Mouse (Mus musculus) hindbrain, embryonic 13.5 days (tissue): Measurements from ENCODE around the gene Ralgapb. TPM values are rescaled to one million over a fixed set of nuclear protein-coding genes. Genes with fewer than 3 reads are reported as not detected.

ENCODE experiments used
- ATAC-seq: fragments of 200-750 bp; cut with Nextera tagmentation; 2 replicates; pipeline ENCODE4 v1.8.0; 2017; ENCODE audit warnings: moderate TSS enrichment; ENCODE audit not compliant: low FRiP score
- H3K27ac ChIP-seq: fragments of 300-500 bp; sonication (generic); 2 replicates; pipeline ENCODE4 v1.5.1; 2015; ENCODE audit warnings: inconsistent platforms, mild to moderate bottlenecking, moderate library complexity
- H3K27me3 ChIP-seq: fragments of 300-500 bp; sonication (generic); 2 replicates; pipeline ENCODE4 v1.6.1; 2015; ENCODE audit warnings: mild to moderate bottlenecking, inconsistent platforms
- H3K36me3 ChIP-seq: fragments of 300-500 bp; sonication (generic); 2 replicates; pipeline ENCODE4 v1.6.1; 2015; ENCODE audit warnings: mild to moderate bottlenecking, inconsistent platforms
- H3K4me1 ChIP-seq: fragments of 300-500 bp; sonication (generic); replicated peaks from 2 replicates; pipeline ENCODE4 v1.6.1; 2015; ENCODE audit warnings: inconsistent platforms
- H3K4me2 ChIP-seq: fragments of 300-500 bp; sonication (generic); 2 replicates; pipeline ENCODE4 v1.6.1; 2015; ENCODE audit warnings: inconsistent platforms, mild to moderate bottlenecking, moderate library complexity
- H3K4me3 ChIP-seq: fragments of 300-500 bp; sonication (generic); 2 replicates; pipeline ENCODE4 v1.5.1; 2015; ENCODE audit warnings: mild to moderate bottlenecking, inconsistent platforms
- H3K9ac ChIP-seq: fragments of 300-500 bp; sonication (generic); 2 replicates; pipeline ENCODE4 v1.6.1; 2015; ENCODE audit warnings: mild to moderate bottlenecking, inconsistent platforms
- H3K9me3 ChIP-seq: fragments of 300-500 bp; sonication (generic); 2 replicates; pipeline ENCODE4 v1.6.1; 2016; ENCODE audit warnings: inconsistent platforms
- whole genome bisulfite sequencing: fragments of 180-500 bp; shearing (Covaris S2); methylation state at CpG from one replicate; pipeline ENCODE4 v1.1.7; 2015; 5-methylcytosine and 5-hydroxymethylcytosine counted together
- polyA plus RNA-seq: library from polyadenylated mRNA; unstranded; fragments of >200 nt; fragmentation: Nextera tagmentation; extraction: Ambion mirVana; gene quantifications from 2 replicates; pipeline ENCODE4 v1.2.1, GENCODE M21; 2015

Ralgapb gene
- polyA plus RNA-seq, 1 experiment from 2014 or later, result 22.8 TPM

GRCm38 (mm10) chr2:158524129-158524860, 114.6 kb downstream of the Ralgapb start:
- ATAC-seq, result no peak
- no peaks in the 10 kb centered on the region for H3K27me3 ChIP-seq
- H3K9me3 ChIP-seq, result no peaks in the 10 kb centered on the region
- no peak overlapping the region for H3K4me3 ChIP-seq
- 82% methylated on average over 16 of the region's 16 CpGs for WGBS
- H3K4me1 ChIP-seq, result no peaks in the 10 kb centered on the region
- H3K9ac ChIP-seq, result no peak overlapping the region
- H3K36me3 ChIP-seq, result no peaks in the 10 kb centered on the region
- H3K27ac ChIP-seq, result no peak overlapping the region
- no peak overlapping the region for H3K4me2 ChIP-seq

GRCm38 (mm10) chr2:158534090-158534489, 124.4 kb downstream of the Ralgapb start:
- WGBS, result 5% methylated on average over 4 of the region's 4 CpGs
- 0 out of 2 replicates have a peak, but pooled peaks have one; percentile 32 for ATAC-seq
- no peaks in the 10 kb centered on the region for H3K9me3 ChIP-seq
- no peaks in the 10 kb centered on the region for H3K4me1 ChIP-seq
- H3K4me2 ChIP-seq, result no peak overlapping the region
- no peak overlapping the region for H3K27ac ChIP-seq
- H3K9ac ChIP-seq, result no peak overlapping the region
- H3K36me3 ChIP-seq, result no peaks in the 10 kb centered on the region
- H3K4me3 ChIP-seq, result no peak overlapping the region
- H3K27me3 ChIP-seq, result no peaks in the 10 kb centered on the region

DNA sequence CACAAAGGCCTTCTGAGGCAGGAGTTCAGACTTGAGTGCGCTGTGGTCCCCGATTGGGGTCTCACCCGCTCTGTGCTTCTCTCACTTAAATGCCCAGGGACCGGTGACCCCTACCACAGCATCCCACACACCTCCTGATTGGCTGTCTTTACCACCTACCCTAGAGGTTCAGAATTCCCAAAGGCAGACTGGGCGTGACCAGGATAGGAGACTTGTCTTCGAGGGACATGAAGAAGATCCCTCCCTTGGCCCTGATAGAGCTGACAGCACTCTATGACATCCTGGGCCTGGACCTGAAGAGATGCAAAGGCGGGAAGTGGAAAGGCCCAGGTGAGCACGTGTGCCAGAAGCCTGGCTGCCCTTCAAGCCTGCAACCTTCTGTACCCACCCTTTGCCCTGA, 124.9 kb downstream of the Ralgapb start:
- Histone ChIP-seq H3K36me3 (no peaks in the 10 kb centered on the region), H3K4me2 (no peak overlapping the region), H3K9me3 (no peaks in the 10 kb centered on the region), H3K4me3 (no peak overlapping the region), H3K27me3 (no peaks in the 10 kb centered on the region), H3K27ac (no peak overlapping the region), H3K9ac (no peak overlapping the region), H3K4me1 (no peaks in the 10 kb centered on the region)
- WGBS, result 78% methylated on average over 8 of the region's 8 CpGs
- peak; percentile 59; the same call in 1 of the 2 replicates for ATAC-seq

- Histone ChIP-seq H3K27ac (no peak overlapping the region), H3K27me3 (0 out of 2 replicates have a peak, but pooled peaks cover 3% of the 10 kb centered on the region), H3K4me3 (peak overlapping the region; percentile 17), H3K4me1 (no peaks in the 10 kb centered on the region), H3K4me2 (peak overlapping the region; percentile 52), H3K36me3 (no peaks in the 10 kb centered on the region), H3K9ac (peak overlapping the region; percentile 39; the same call in 1 of the 2 replicates), H3K9me3 (no peaks in the 10 kb centered on the region)
- 55% methylated on average over 24 of the region's 24 CpGs for WGBS
- peak; percentile 36; the same call in 1 of the 2 replicates for ATAC-seq
Observed at GRCm38 (mm10) chr2:158539433-158540305, 130.0 kb downstream of the Ralgapb start.

- no peak for ATAC-seq
Observed at GRCm38 (mm10) chr2:158541286-158541685, 131.6 kb downstream of the Ralgapb start.

DNA sequence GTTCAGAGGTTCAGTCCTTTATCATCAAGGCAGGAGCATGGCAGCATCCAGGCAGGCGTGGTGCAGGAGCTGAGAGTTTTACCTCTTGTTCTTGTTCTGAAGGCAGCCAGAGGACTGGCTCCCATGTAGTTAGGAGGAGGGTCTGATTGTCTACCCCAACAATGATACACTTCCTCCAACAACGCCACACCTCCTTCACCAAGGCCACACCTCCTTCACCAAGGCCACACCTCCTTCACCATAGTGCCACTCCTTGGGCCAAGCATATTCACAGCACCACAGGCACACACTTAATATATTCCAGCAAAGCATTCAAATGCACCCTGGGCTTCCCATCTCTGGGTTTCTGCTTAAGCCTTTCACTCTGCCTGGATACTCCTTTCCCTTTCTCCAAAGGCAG, 135.6 kb downstream of the Ralgapb start:
- Histone ChIP-seq H3K27me3 (peaks cover 18% of the 10 kb centered on the region), H3K4me3 (no peak overlapping the region), H3K9me3 (no peaks in the 10 kb centered on the region), H3K9ac (no peak overlapping the region), H3K4me1 (peaks cover 6% of the 10 kb centered on the region), H3K36me3 (no peaks in the 10 kb centered on the region), H3K4me2 (no peak overlapping the region), H3K27ac (no peak overlapping the region)
- WGBS, result 77% methylated on average over 2 of the region's 2 CpGs
- ATAC-seq, result no peak

More at GRCm38 (mm10) chr2:158541286-158541685, 131.6 kb downstream of the Ralgapb start:
- H3K4me1 ChIP-seq, result peaks cover 1% of the 10 kb centered on the region; the same call in 1 of the 2 replicates
- no peaks in the 10 kb centered on the region for H3K9me3 ChIP-seq
- no peak overlapping the region for H3K9ac ChIP-seq
- H3K4me3 ChIP-seq, result no peak overlapping the region
- 0 out of 2 replicates have a peak, but pooled peaks cover 3% of the 10 kb centered on the region for H3K27me3 ChIP-seq
- H3K27ac ChIP-seq, result no peak overlapping the region
- H3K4me2 ChIP-seq, result no peak overlapping the region
- no peaks in the 10 kb centered on the region for H3K36me3 ChIP-seq
- WGBS, result 70% methylated on average over 4 of the region's 4 CpGs

DNA sequence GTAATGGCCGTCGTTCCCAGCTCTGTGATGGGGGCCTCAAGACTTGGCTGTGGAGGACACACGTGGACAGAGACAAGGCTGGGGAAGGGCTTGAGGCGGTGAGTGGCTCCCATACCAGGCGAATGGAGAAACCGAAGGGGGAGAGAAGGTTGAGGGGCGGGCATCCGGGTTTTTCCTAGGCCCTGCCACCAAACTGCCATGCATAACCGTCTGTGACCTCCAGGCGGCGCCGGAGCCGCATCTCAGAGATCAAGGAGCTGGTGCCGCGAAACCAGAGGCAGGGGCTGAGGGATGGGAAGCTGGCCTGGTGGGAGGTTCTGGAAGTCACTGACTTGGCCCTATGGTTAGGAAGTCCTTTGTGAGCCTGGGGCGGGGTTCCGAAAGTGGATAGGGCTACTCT, 137.1 kb downstream of the Ralgapb start:
- Histone ChIP-seq H3K27ac (no peak overlapping the region), H3K27me3 (peaks cover 33% of the 10 kb centered on the region), H3K4me2 (no peak overlapping the region), H3K4me3 (no peak overlapping the region), H3K36me3 (no peaks in the 10 kb centered on the region), H3K4me1 (peaks cover 15% of the 10 kb centered on the region), H3K9me3 (no peaks in the 10 kb centered on the region), H3K9ac (peak overlapping the region; percentile 65)
- 2% methylated on average over 17 of the region's 17 CpGs for WGBS
- peak; percentile 61; the same call in 1 of the 2 replicates for ATAC-seq

Other genes with a start within 250 kb of the Ralgapb start
- 2.0 and 3.1 TPM in 2 replicates for gene D630003M21Rik, start 180.6 kb upstream of the Ralgapb start, polyA plus RNA-seq
- gene Bpi, start 151.8 kb upstream of the Ralgapb start, polyA plus RNA-seq, result not detected in 2 replicates
- gene Lbp, start 103.4 kb upstream of the Ralgapb start, polyA plus RNA-seq, result 2.6 and 2.8 TPM in 2 replicates
- gene Snhg11, start 34.2 kb upstream of the Ralgapb start, polyA plus RNA-seq, result 518 and 582 TPM in 2 replicates
- gene Adig, start 92.8 kb downstream of the Ralgapb start, polyA plus RNA-seq, result not detected in 2 replicates
- gene Arhgap40, start 102.9 kb downstream of the Ralgapb start, polyA plus RNA-seq, result 0.72 and 0.86 TPM in 2 replicates
- 6.6 and 8.1 TPM in 2 replicates for gene Slc32a1, start 200.9 kb downstream of the Ralgapb start, polyA plus RNA-seq
- 12.4 and 12.6 TPM in 2 replicates for gene Actr5, start 215.0 kb downstream of the Ralgapb start, polyA plus RNA-seq